Mouse (Mus musculus) embryonic facial prominence, embryonic 11.5 days (tissue): ENCODE measurements around the gene Pitpnc1. TPM values are rescaled to one million over a fixed set of nuclear protein-coding genes. Genes with fewer than 3 reads are reported as not detected.
A peak's percentile ranks its signal among the peaks of the same experiment; 100 is the strongest.

Experiments used
- ATAC-seq: fragments of 200-750 bp; cut with Nextera tagmentation; replicated peaks from 2 replicates; pipeline ENCODE4 v1.8.0; 2017; ENCODE audit warnings: low read depth; ENCODE audit not compliant: insufficient number of reproducible peaks, low FRiP score, low TSS enrichment
- DNase-seq: peaks from one replicate; pipeline ENCODE4 v3.0.0-alpha.2; 2015; ENCODE audit warnings: low spot score
- H3K27ac ChIP-seq: fragments of 300-500 bp; sonication (generic); replicated peaks from 2 replicates; pipeline ENCODE4 v1.5.1; 2014; ENCODE audit warnings: mild to moderate bottlenecking, low read depth, low read length, control low read depth
- H3K27me3 ChIP-seq: fragments of 300-500 bp; sonication (generic); 2 replicates; pipeline ENCODE4 v1.6.1; 2014; ENCODE audit warnings: mild to moderate bottlenecking, low read length, moderate library complexity, mixed read lengths; ENCODE audit not compliant: control insufficient read depth, insufficient read depth
- H3K36me3 ChIP-seq: fragments of 300-500 bp; sonication (generic); replicated peaks from 2 replicates; pipeline ENCODE4 v1.6.1; 2014; ENCODE audit warnings: low read depth, mild to moderate bottlenecking, low read length, moderate library complexity, mixed read lengths; ENCODE audit not compliant: control insufficient read depth, insufficient read depth
- H3K4me1 ChIP-seq: fragments of 300-500 bp; sonication (generic); 2 replicates; pipeline ENCODE4 v1.6.1; 2014; ENCODE audit warnings: low read length, mixed read lengths; ENCODE audit not compliant: control insufficient read depth, insufficient read depth
- H3K4me2 ChIP-seq: fragments of 300-500 bp; sonication (generic); 2 replicates; pipeline ENCODE4 v1.6.1; 2014; ENCODE audit warnings: low read depth, mild to moderate bottlenecking, control low read depth, low read length, moderate library complexity
- H3K4me3 ChIP-seq: fragments of 300-500 bp; sonication (generic); 2 replicates; pipeline ENCODE4 v1.5.1; 2014; ENCODE audit warnings: low read depth, low read length, control low read depth
- H3K9ac ChIP-seq: fragments of 300-500 bp; sonication (generic); replicated peaks from 2 replicates; pipeline ENCODE4 v1.6.1; 2014; ENCODE audit warnings: mild to moderate bottlenecking, control low read depth, low read length
- H3K9me3 ChIP-seq: fragments of 300-500 bp; sonication (generic); replicated peaks from 2 replicates; pipeline ENCODE4 v1.6.1; 2016; ENCODE audit warnings: mild to moderate bottlenecking, low read length, inconsistent platforms, mixed read lengths; ENCODE audit not compliant: control insufficient read depth
- WGBS: fragments of 180-500 bp; shearing (Covaris S2); extraction: QIAGEN DNeasy Blood & Tissue Kit; methylation state at CpG from one replicate; pipeline ENCODE4 v1.1.7; 2014; 5-methylcytosine and 5-hydroxymethylcytosine counted together
- polyA plus RNA-seq: library from polyadenylated mRNA; unstranded; fragments of >200 nt; fragmentation: Nextera tagmentation; extraction: Ambion mirVana; gene quantifications from 2 replicates; pipeline ENCODE4 v1.2.1, GENCODE M21; 2014

Gene Pitpnc1
- polyA plus RNA-seq, 1 experiment from 2014 or later, result 45.1 TPM

DNA sequence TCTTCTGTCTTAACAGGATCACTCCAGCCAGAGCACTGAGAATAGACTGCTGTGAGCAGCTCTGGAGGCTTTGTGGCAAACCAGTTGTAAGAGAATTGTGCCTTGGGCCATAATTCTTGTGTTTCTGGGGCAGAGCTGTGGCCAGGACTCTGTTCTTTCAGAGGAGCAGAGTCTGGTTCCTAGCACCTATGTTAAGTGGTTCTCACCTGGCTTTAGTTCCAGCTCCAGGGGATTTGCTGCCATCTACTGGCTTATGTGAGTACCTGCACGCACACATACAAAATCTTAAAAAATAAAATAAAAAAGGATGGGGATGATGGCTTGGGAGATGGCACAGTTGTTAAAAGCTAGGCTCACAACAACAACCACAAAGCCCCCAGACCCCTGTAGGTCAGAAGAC, 311.5 kb downstream of the Pitpnc1 start:
- Histone ChIP-seq H3K9ac (no peak overlapping the region), H3K9me3 (no peaks in the 10 kb centered on the region), H3K4me1 (no peaks in the 10 kb centered on the region), H3K4me2 (no peak overlapping the region), H3K36me3 (no peaks in the 10 kb centered on the region), H3K27ac (no peak overlapping the region), H3K27me3 (no peaks in the 10 kb centered on the region), H3K4me3 (no peak overlapping the region)
- ATAC-seq (no peak), DNase-seq (peak; percentile 42)
- 39% methylated on average over 1 of the region's 1 CpGs for WGBS

Other genes starting within 250 kb of the Pitpnc1 start
- gene Psmd12, start 8.8 kb upstream of the Pitpnc1 start, polyA plus RNA-seq, result 227 and 238 TPM in 2 replicates
- gene Helz, start 77.2 kb upstream of the Pitpnc1 start, polyA plus RNA-seq, result 15.3 and 17.9 TPM in 2 replicates
- gene Cacng1, start 245.8 kb upstream of the Pitpnc1 start, polyA plus RNA-seq, result not detected in 2 replicates